Mouse (Mus musculus) c-Kit-negative CD71-positive TER-119-positive erythroid progenitor cells, embryonic 14.5 days (primary cell): ENCODE data around the gene Map7.

Source experiments
- DNase-seq: peaks from one replicate; pipeline ENCODE4 v3.0.0-alpha.2; 2013; ENCODE audit warnings: low read depth, low spot score

The Map7 gene

DNA sequence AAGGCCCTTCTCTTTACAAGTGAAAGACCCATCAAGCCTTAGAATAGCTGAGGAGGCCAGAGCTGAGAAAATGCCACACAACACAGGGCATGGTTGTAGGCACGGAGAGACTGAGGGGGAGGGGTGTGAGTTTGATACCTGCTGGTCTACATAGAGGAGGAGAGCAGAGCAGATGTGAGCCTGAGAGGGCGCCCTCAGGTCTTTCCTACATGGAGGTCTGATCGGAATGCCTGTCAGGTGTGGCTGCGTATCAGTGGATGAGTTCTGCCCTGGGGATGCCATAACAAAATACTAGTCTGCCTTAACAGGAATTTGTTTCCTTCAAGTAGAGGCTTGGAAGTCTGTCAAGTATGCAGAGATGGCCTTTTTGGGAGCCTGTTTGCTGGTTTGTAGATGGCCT, 37.0 kb downstream of the Map7 start:
- DNase-seq = no peak

DNA sequence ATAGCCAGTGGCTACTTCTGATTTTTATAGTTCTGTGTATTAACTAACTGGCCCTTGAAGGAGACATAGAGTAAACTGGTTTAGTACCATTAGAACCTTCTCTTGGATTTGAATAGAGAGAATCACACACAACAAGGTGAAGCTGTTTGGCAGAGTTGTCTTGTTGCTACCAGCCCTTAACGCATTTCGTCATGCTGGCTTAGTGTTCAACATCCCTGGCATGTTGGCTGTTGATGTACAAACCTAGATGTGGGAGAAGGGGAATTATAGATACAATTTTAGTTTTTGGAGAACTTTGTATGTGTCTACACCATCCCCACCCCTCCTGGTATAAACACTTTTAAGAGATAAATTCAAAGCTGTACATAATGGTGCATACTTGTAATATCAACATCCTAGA, 37.5 kb downstream of the Map7 start:
- DNase-seq = no peak

- no peak for DNase-seq
Observed at GRCm38 (mm10) chr10:20186800-20187273, 38.6 kb downstream of the Map7 start.

DNA sequence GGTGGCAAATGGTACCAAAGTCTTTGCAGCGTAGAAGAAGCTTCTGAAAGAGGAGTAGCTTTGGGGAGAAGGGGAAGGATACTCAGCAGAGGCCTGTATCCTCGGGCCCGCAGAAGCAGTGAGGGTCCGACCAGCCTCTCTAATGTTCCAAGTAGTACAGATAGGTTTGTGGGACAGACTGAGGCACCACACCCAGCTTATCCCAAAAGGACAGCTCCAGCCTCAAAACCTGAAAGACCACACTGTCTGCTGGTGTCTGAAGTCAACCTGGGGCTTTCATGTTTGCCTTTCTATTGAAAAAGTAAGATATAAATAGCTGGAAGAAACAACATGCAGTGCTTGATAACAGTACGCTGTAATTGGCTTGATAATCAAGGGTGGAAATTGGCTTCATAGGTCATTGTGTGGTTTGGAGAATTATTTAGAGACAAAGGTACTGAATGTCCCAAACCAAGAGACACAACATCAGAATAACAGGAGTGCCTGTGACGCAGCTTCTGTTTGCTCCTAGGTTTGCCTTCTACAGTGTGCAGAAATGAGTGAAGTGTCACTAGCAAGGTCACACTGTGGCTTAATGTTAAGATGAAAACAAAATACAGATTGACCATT, 42.0 kb downstream of the Map7 start:
- DNase-seq = no peak

GRCm38 (mm10) chr10:20194847-20195540, 46.7 kb downstream of the Map7 start:
- no peak for DNase-seq

GRCm38 (mm10) chr10:20197039-20197438, 48.8 kb downstream of the Map7 start:
- DNase-seq = no peak

GRCm38 (mm10) chr10:20198968-20199737, 50.9 kb downstream of the Map7 start:
- no peak for DNase-seq

DNA sequence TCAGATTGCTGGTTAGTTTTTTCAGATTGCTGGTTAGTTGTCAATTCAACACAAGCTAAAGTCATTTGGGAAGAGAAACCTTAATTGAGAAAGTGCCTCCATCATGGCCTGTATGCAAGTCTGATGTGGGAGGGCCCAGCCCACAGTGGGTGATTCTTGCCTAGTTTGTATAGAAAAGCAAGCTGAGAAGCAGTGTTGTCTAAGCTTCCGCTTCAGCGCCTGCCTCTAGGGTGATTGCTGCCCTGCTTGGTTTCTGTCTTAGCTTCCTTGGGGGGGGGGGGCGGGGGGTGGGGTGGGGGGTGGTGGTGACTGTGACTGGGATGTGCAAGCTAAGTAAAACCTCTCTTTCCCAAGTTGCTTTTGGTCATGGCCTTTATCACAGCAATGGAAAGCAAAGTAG, 53.0 kb downstream of the Map7 start:
- no peak for DNase-seq

- DNase-seq = no peak
Observed at GRCm38 (mm10) chr10:20202171-20202570, 53.9 kb downstream of the Map7 start.

DNA sequence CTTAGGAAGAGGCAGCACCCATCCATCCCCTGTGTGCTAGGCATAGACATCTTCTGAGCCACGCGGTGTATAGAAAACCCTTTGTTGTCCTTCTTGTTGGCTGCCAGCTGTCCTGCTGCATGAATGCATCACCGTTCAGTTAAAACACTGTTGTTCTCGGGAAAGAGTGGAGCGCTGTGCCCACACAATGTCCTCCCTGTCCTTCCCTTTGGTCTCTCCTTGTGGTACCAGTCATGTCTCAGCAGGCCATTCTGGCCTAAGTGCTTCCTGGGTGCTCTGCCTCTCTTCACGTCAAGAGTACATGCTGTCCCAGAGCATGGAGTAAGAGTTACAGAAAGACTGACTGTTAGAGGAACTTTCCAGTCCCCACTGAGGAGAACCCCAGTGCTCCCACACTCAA, 54.5 kb downstream of the Map7 start:
- no peak for DNase-seq

GRCm38 (mm10) chr10:20203502-20203901, 55.2 kb downstream of the Map7 start:
- no peak for DNase-seq

DNA sequence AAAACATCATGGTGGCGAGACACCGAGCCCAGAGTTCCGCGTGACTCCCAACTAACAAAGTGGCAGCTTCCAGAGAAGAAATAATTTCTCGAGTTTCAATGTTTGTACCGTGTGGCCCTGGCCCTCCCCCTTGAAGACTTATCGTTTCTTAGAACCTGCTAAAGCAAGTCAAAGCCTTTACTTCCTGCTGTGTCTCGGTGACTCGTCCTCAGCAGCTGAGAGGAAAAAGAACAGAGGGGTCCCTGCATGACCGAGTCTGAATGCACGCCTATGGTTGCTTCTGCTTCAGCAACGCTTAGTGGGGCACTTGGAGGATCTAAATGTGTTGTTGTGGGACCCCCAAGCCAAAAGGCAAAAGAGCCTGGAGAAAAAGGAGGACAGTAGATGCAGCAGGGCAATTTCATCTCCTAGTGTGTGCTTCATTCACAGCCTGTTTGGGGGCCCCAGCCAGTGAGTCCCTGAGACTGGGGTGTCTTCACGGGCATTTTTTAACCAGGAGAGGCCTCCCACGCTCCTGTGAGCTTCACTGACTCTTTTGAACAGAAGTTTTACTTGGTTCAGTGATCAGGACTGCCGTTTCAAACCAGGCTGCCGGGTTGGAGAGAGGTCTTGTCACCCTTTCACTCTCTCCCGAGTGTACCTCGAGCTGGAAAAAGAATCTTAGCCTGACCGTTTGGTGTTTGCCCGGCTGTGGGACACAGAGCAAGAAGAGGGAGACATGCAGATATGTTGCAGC, 56.6 kb downstream of the Map7 start:
- no peak for DNase-seq

DNA sequence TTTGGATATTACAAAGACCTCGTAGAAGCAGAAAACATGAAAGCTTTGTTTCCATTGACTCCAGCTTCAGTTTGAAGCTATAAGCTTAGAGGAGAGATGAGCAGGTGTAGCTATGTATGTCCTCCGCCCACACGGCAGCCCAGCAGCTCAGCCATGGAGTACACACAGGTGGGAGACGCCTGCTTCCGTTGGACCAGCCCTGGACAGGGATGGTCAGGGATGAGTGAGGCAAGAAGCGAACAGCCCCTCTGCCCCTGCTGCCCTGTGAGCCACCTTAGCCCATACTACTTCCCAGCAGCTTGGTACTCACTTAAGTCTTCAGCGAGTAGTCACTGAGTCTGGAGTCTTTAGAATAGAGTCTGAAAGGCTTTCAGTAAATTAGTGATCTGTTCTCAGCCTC, 58.7 kb downstream of the Map7 start:
- no peak for DNase-seq

DNA sequence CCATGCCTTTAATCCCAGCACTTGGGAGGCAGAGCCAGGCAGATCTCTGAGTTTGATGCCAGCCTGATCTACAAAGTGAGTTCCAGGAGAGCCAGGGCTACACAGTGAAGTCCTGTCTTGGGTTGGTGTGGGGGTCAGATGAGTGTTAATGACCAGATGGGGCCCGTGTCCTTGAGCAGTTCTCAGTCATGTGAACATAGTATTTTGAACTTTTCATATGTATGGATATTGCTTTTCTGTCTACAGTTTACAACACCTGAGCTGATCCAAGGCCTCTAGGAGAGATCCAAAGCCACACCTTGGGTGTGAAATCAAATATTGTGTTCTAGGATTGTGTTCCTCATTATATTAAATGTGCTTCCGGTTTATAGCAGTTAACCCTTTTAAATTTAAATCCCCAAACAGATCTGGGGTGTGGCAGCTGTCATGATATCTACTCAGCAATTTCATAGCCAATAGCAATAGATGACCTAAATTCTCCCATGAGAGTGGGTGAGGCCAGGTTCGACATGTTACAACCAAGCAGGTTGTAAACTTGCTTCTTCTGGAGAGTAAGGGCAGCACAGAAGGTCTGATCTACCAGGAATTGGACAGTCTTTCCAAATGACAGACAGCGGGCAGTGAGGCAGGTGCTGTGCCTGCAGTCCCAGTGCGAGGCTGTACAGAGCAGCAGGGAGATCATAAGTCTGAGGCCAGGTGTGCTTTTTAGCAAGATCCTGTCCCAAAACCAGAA, 61.5 kb downstream of the Map7 start:
- DNase-seq = no peak

- no peak for DNase-seq
Observed at GRCm38 (mm10) chr10:20214418-20214817, 66.1 kb downstream of the Map7 start.

DNA sequence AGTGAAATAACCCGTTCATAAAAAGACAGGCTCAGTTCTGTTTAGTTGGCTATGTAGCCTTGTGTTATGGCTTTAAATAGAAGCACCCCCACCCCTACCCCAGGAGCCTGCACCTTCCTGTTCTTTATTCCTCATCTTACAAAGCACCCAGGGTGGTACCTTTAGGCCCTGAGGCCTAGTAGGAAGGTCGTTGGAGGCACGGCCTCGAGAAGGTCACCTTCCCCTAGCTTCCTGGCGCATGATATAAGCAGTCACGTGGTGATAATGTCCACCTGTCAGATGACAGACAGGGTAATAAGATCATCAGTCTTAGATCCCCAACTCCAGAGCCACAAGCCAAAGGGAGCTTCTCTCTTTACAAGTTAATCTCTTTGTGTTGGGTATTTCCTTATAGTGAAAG, 68.7 kb downstream of the Map7 start:
- no peak for DNase-seq

- DNase-seq = no peak
Observed at GRCm38 (mm10) chr10:20218866-20219265, 70.6 kb downstream of the Map7 start.

DNA sequence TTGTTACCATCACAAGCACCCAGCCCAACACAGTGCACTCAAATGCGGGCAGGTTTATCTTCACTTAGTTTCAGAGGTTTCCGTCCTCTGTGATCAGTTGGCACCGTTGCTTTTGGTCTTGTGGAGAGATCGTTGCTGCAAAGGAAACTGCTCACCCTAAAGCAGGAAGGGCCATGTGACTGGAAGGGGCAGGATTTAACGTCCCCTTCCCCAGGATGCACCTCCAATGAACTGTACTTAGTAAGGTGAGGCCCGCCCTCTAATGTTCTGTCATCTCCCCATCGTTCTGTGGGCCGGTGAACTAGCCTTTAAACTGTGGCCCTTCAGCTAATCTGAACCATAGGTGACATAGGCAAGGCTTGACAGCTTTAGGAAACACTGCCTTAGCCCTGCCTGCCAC, 71.3 kb downstream of the Map7 start:
- DNase-seq = no peak

GRCm38 (mm10) chr10:20220443-20221071, 72.3 kb downstream of the Map7 start:
- DNase-seq = no peak

- no peak for DNase-seq
Observed at GRCm38 (mm10) chr10:20222011-20222410, 73.7 kb downstream of the Map7 start.

DNA sequence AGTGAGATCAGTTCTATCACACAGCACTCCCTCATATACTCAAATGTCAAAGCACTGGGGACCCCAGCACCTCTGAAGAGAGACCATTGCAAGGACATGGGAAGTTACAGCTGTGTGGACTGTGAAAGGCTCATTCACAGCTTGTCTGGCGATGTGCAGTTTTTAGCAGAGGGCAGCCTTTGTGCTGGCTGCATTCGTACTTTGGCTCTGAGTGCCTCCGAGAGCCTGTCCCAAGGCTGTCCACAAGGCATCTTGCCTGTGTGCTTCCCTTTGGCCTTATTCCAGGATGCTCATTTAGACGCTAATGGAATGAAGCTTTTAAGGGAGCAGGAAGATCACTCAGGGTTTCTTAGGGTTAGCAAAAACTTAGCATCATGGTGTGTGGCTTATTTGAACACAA, 78.5 kb downstream of the Map7 start:
- no peak for DNase-seq
